Mouse (Mus musculus) intestine, embryonic 16.5 days (tissue): ENCODE results near the gene Gmnc. TPM values are rescaled to one million over a fixed set of nuclear protein-coding genes. Genes with fewer than 3 reads are reported as not detected.

Experiments
- ATAC-seq: fragments of 200-750 bp; cut with Nextera tagmentation; 2 replicates; pipeline ENCODE4 v1.8.0; 2017; ENCODE audit warnings: moderate TSS enrichment, moderate library complexity
- H3K27ac ChIP-seq: fragments of 300-500 bp; sonication (generic); 2 replicates; pipeline ENCODE4 v1.5.1; 2014; ENCODE audit warnings: mild to moderate bottlenecking, low read length
- H3K27me3 ChIP-seq: fragments of 300-500 bp; sonication (generic); replicated peaks from 2 replicates; pipeline ENCODE4 v1.6.1; 2014; ENCODE audit warnings: low read length, control low read depth, mixed read lengths; ENCODE audit not compliant: control insufficient read depth, insufficient read depth
- H3K36me3 ChIP-seq: fragments of 300-500 bp; sonication (generic); 2 replicates; pipeline ENCODE4 v1.6.1; 2014; ENCODE audit warnings: low read length, control low read depth; ENCODE audit not compliant: control insufficient read depth, insufficient read depth
- H3K4me1 ChIP-seq: fragments of 300-500 bp; sonication (generic); 2 replicates; pipeline ENCODE4 v1.6.1; 2014; ENCODE audit warnings: low read length, control low read depth, mixed read lengths; ENCODE audit not compliant: control insufficient read depth, insufficient read depth
- H3K4me2 ChIP-seq: fragments of 300-500 bp; sonication (generic); 2 replicates; pipeline ENCODE4 v1.6.1; 2014; ENCODE audit warnings: low read depth, low read length, control low read depth
- H3K4me3 ChIP-seq: fragments of 300-500 bp; sonication (generic); 2 replicates; pipeline ENCODE4 v1.5.1; 2014; ENCODE audit warnings: mild to moderate bottlenecking, low read length
- H3K9ac ChIP-seq: fragments of 300-500 bp; sonication (generic); 2 replicates; pipeline ENCODE4 v1.6.1; 2014; ENCODE audit warnings: low read depth, low read length
- H3K9me3 ChIP-seq: fragments of 300-500 bp; sonication (generic); 2 replicates; pipeline ENCODE4 v1.6.1; 2016; ENCODE audit warnings: low read length, control low read depth; ENCODE audit not compliant: control insufficient read depth
- WGBS: fragments of 180-500 bp; shearing (Covaris S2); extraction: QIAGEN DNeasy Blood & Tissue Kit; methylation state at CpG from one replicate; pipeline ENCODE4 v1.1.7; 2014; 5-methylcytosine and 5-hydroxymethylcytosine counted together
- polyA plus RNA-seq: library from polyadenylated mRNA; unstranded; fragments of >200 nt; fragmentation: Nextera tagmentation; extraction: Ambion mirVana; gene quantifications from 2 replicates; pipeline ENCODE4 v1.2.1, GENCODE M21; 2015

Gmnc gene
- polyA plus RNA-seq, 1 experiment from 2014 or later: not detected

- no peak for ATAC-seq
- Histone ChIP-seq H3K4me1 (no peaks in the 10 kb centered on the region), H3K4me3 (no peak overlapping the region), H3K9me3 (no peaks in the 10 kb centered on the region), H3K9ac (no peak overlapping the region), H3K27ac (no peak overlapping the region), H3K4me2 (no peak overlapping the region), H3K27me3 (no peaks in the 10 kb centered on the region), H3K36me3 (no peaks in the 10 kb centered on the region)
- WGBS: 76% methylated on average over 1 of the region's 1 CpGs
Measured at GRCm38 (mm10) chr16:26985796-26986195, 5.7 kb downstream of the Gmnc start.

- Histone ChIP-seq H3K27me3 (no peaks in the 10 kb centered on the region), H3K4me3 (no peak overlapping the region), H3K36me3 (no peaks in the 10 kb centered on the region), H3K9me3 (no peaks in the 10 kb centered on the region), H3K9ac (no peak overlapping the region), H3K4me2 (no peak overlapping the region), H3K4me1 (no peaks in the 10 kb centered on the region), H3K27ac (no peak overlapping the region)
- no peak for ATAC-seq
- WGBS: 36% methylated on average over 3 of the region's 3 CpGs
Measured at GRCm38 (mm10) chr16:26982112-26982511, 9.3 kb downstream of the Gmnc start.

GRCm38 (mm10) chr16:26967967-26968366, 23.5 kb downstream of the Gmnc start:
- WGBS: 1% methylated on average over 28 of the region's 28 CpGs
- no peaks in the 10 kb centered on the region for H3K36me3 ChIP-seq
- no peaks in the 10 kb centered on the region for H3K9me3 ChIP-seq
- H3K27ac ChIP-seq: no peak overlapping the region
- peak overlapping the region; percentile 41 for H3K9ac ChIP-seq
- H3K4me3 ChIP-seq: peak overlapping the region; percentile 36
- peak; percentile 77 for ATAC-seq
- H3K27me3 ChIP-seq: peaks cover 2% of the 10 kb centered on the region; the same call in 1 of the 2 replicates
- H3K4me2 ChIP-seq: peak overlapping the region; percentile 54
- H3K4me1 ChIP-seq: no peaks in the 10 kb centered on the region

- Histone ChIP-seq H3K4me3 (no peak overlapping the region), H3K4me2 (no peak overlapping the region), H3K9ac (no peak overlapping the region), H3K36me3 (no peaks in the 10 kb centered on the region), H3K27me3 (peaks cover 2% of the 10 kb centered on the region; the same call in 1 of the 2 replicates), H3K27ac (no peak overlapping the region), H3K4me1 (no peaks in the 10 kb centered on the region), H3K9me3 (no peaks in the 10 kb centered on the region)
- ATAC-seq: no peak
- 84% methylated on average over 2 of the region's 2 CpGs for WGBS
Measured at GRCm38 (mm10) chr16:26966830-26967229, 24.6 kb downstream of the Gmnc start.

GRCm38 (mm10) chr16:26961971-26962370, 29.5 kb downstream of the Gmnc start:
- ATAC-seq: no peak

GRCm38 (mm10) chr16:26951601-26952000, 39.9 kb downstream of the Gmnc start:
- WGBS: 81% methylated on average over 3 of the region's 3 CpGs

More at GRCm38 (mm10) chr16:26961971-26962370, 29.5 kb downstream of the Gmnc start:
- Histone ChIP-seq H3K4me3 (no peak overlapping the region), H3K4me2 (no peak overlapping the region), H3K27me3 (0 out of 2 replicates have a peak, but pooled peaks cover 2% of the 10 kb centered on the region), H3K27ac (no peak overlapping the region), H3K9ac (no peak overlapping the region), H3K36me3 (no peaks in the 10 kb centered on the region), H3K4me1 (no peaks in the 10 kb centered on the region), H3K9me3 (no peaks in the 10 kb centered on the region)

GRCm38 (mm10) chr16:26950209-26950608, 41.2 kb downstream of the Gmnc start:
- no peaks in the 10 kb centered on the region for H3K36me3 ChIP-seq
- no peaks in the 10 kb centered on the region for H3K27me3 ChIP-seq
- H3K27ac ChIP-seq: no peak overlapping the region
- no peak overlapping the region for H3K9ac ChIP-seq
- no peak overlapping the region for H3K4me2 ChIP-seq
- H3K4me3 ChIP-seq: no peak overlapping the region
- no peaks in the 10 kb centered on the region for H3K9me3 ChIP-seq
- no peaks in the 10 kb centered on the region for H3K4me1 ChIP-seq
- WGBS: 44% methylated on average over 4 of the region's 4 CpGs
- ATAC-seq: no peak

More at GRCm38 (mm10) chr16:26951601-26952000, 39.9 kb downstream of the Gmnc start:
- ATAC-seq: no peak
- no peak overlapping the region for H3K4me2 ChIP-seq
- no peaks in the 10 kb centered on the region for H3K36me3 ChIP-seq
- no peak overlapping the region for H3K27ac ChIP-seq
- H3K4me1 ChIP-seq: no peaks in the 10 kb centered on the region
- no peak overlapping the region for H3K4me3 ChIP-seq
- no peak overlapping the region for H3K9ac ChIP-seq
- H3K9me3 ChIP-seq: no peaks in the 10 kb centered on the region
- H3K27me3 ChIP-seq: no peaks in the 10 kb centered on the region

- Histone ChIP-seq H3K36me3 (no peaks in the 10 kb centered on the region), H3K4me3 (no peak overlapping the region), H3K4me2 (no peak overlapping the region), H3K9ac (no peak overlapping the region), H3K27me3 (no peaks in the 10 kb centered on the region), H3K9me3 (no peaks in the 10 kb centered on the region), H3K4me1 (no peaks in the 10 kb centered on the region), H3K27ac (no peak overlapping the region)
- no peak for ATAC-seq
- 78% methylated on average over 1 of the region's 1 CpGs for WGBS
Measured at GRCm38 (mm10) chr16:26903968-26904367, 87.5 kb downstream of the Gmnc start.

GRCm38 (mm10) chr16:26901471-26901870, 90.0 kb downstream of the Gmnc start:
- no peak for ATAC-seq
- Histone ChIP-seq H3K36me3 (no peaks in the 10 kb centered on the region), H3K27me3 (no peaks in the 10 kb centered on the region), H3K4me2 (no peak overlapping the region), H3K27ac (no peak overlapping the region), H3K9me3 (no peaks in the 10 kb centered on the region), H3K4me1 (no peaks in the 10 kb centered on the region), H3K9ac (no peak overlapping the region), H3K4me3 (no peak overlapping the region)
- WGBS: 31% methylated on average over 4 of the region's 4 CpGs

GRCm38 (mm10) chr16:26886337-26886736, 105.1 kb downstream of the Gmnc start:
- Histone ChIP-seq H3K27ac (no peak overlapping the region), H3K27me3 (no peaks in the 10 kb centered on the region), H3K9me3 (no peaks in the 10 kb centered on the region), H3K4me3 (no peak overlapping the region), H3K9ac (no peak overlapping the region), H3K36me3 (no peaks in the 10 kb centered on the region), H3K4me1 (no peaks in the 10 kb centered on the region), H3K4me2 (no peak overlapping the region)
- WGBS: 60% methylated on average over 4 of the region's 4 CpGs
- no peak for ATAC-seq
